Mouse (Mus musculus) MEL (cell line): ENCODE measurements around the gene Prpf19. TPM values are rescaled to one million over a fixed set of nuclear protein-coding genes. Genes with fewer than 3 reads are reported as not detected.
A peak's percentile ranks its signal among the peaks of the same experiment; 100 is the strongest.

ENCODE experiments used
- DNase-seq: peaks from one replicate; pipeline ENCODE4 v3.0.0; 2011; ENCODE audit warnings: low read depth, low spot score
- H3K27ac ChIP-seq: 2 replicates; pipeline ENCODE4 v1.5.1; 2012; ENCODE audit warnings: low read depth, mild to moderate bottlenecking, control low read depth, low read length, moderate library complexity; ENCODE audit not compliant: control insufficient read depth
- H3K27me3 ChIP-seq, 2 experiments: fragments of 150-350 bp in 1 of 2; sonication (generic) in 1 of 2; 2 replicates each; pipeline ENCODE4 v1.6.1; 2012; ENCODE audit warnings: low read length in 2 of 2, mild to moderate bottlenecking in 2 of 2, improper control_type of control experiment in 1 of 2, moderate library complexity in 1 of 2; ENCODE audit not compliant: insufficient read depth in 2 of 2, control insufficient read depth in 1 of 2
- H3K36me3 ChIP-seq, 2 experiments: 2 replicates each; pipeline ENCODE4 v1.6.1; 2012 to 2014; ENCODE audit warnings: low read length in 2 of 2, improper control_type of control experiment in 1 of 2, inconsistent platforms in 1 of 2, mild to moderate bottlenecking in 1 of 2; ENCODE audit not compliant: insufficient read depth in 2 of 2, control insufficient read depth in 1 of 2
- H3K4me1 ChIP-seq, 2 experiments: fragments of 150-350 bp in 1 of 2; sonication (generic) in 1 of 2; 2 replicates each; pipeline ENCODE4 v1.6.1; 2012; ENCODE audit warnings: low read length in 2 of 2, improper control_type of control experiment in 1 of 2, mild to moderate bottlenecking in 1 of 2; ENCODE audit not compliant: insufficient read depth in 2 of 2, control insufficient read depth in 1 of 2
- H3K4me3 ChIP-seq, 2 experiments: fragments of 150-350 bp in 1 of 2; sonication (generic) in 1 of 2; 2 replicates each; pipeline ENCODE4 v1.5.1; 2012; ENCODE audit warnings: low read depth in 2 of 2, low read length in 2 of 2, mild to moderate bottlenecking in 2 of 2, moderate library complexity in 2 of 2, control low read depth in 1 of 2, improper control_type of control experiment in 1 of 2; ENCODE audit not compliant: control insufficient read depth in 1 of 2, insufficient read depth in 1 of 2
- H3K79me2 ChIP-seq: 2 replicates; pipeline ENCODE4 v1.6.1; 2012; ENCODE audit warnings: mild to moderate bottlenecking, low read length, moderate library complexity; ENCODE audit not compliant: control insufficient read depth, poor library complexity, insufficient read depth
- H3K9ac ChIP-seq: 2 replicates; pipeline ENCODE4 v1.6.1; 2012; ENCODE audit warnings: low read depth, mild to moderate bottlenecking, control low read depth, low read length, moderate library complexity; ENCODE audit not compliant: control insufficient read depth, poor library complexity, severe bottlenecking
- H3K9me3 ChIP-seq: fragments of 150-350 bp; sonication (generic); replicated peaks from 2 replicates; pipeline ENCODE4 v1.6.1; 2012; ENCODE audit warnings: mild to moderate bottlenecking, low read length, improper control_type of control experiment, moderate library complexity; ENCODE audit not compliant: insufficient read depth
- BHLHE40 ChIP-seq: IDR thresholded peaks from 2 replicates; pipeline ENCODE4 v1.6.1; 2012; ENCODE audit warnings: low read depth, mild to moderate bottlenecking, inconsistent platforms, low read length, improper control_type of control experiment, borderline replicate concordance
- CHD1 ChIP-seq: IDR thresholded peaks from 2 replicates; pipeline ENCODE4 v1.6.1; 2012; ENCODE audit warnings: low read depth, mild to moderate bottlenecking, inconsistent platforms, low read length, improper control_type of control experiment
- CHD2 ChIP-seq: IDR thresholded peaks from 2 replicates; pipeline ENCODE4 v1.6.1; 2011; ENCODE audit warnings: low read length, improper control_type of control experiment
- CTCF ChIP-seq, 3 experiments: IDR thresholded peaks in 2 of 3; conservative IDR thresholded peaks in 1 of 3; 2 replicates each; pipeline ENCODE4 v1.5.1; 2011 to 2012; ENCODE audit warnings: low read length in 3 of 3, low read depth in 2 of 3, mild to moderate bottlenecking in 2 of 3, improper control_type of control experiment in 1 of 3, inconsistent platforms in 1 of 3, mixed read lengths in 1 of 3, moderate library complexity in 1 of 3; ENCODE audit not compliant: control insufficient read depth in 1 of 3, insufficient read depth in 1 of 3, poor library complexity in 1 of 3, severe bottlenecking in 1 of 3
- KAT2A ChIP-seq: conservative IDR thresholded peaks from 2 replicates; pipeline ENCODE4 v1.6.1; 2012; ENCODE audit warnings: low read depth, low read length, improper control_type of control experiment, inconsistent platforms
- MAX ChIP-seq: IDR thresholded peaks from 2 replicates; pipeline ENCODE4 v1.6.1; 2011; ENCODE audit warnings: low read length, improper control_type of control experiment
- MAZ ChIP-seq: IDR thresholded peaks from 2 replicates; pipeline ENCODE4 v1.6.1; 2012; ENCODE audit warnings: low read depth, mild to moderate bottlenecking, inconsistent platforms, low read length, improper control_type of control experiment
- MYC ChIP-seq: IDR thresholded peaks from 2 replicates; pipeline ENCODE4 v1.6.1; 2011; ENCODE audit warnings: low read depth, mild to moderate bottlenecking, low read length, improper control_type of control experiment, moderate library complexity
- NELFE ChIP-seq: IDR thresholded peaks from 2 replicates; pipeline ENCODE4 v1.6.1; 2011; ENCODE audit warnings: low read depth, low read length, improper control_type of control experiment
- POLR2AphosphoS2 ChIP-seq: IDR thresholded peaks from 2 replicates; pipeline ENCODE4 v1.6.1; 2011; ENCODE audit warnings: low read length, improper control_type of control experiment
- POLR2AphosphoS5 ChIP-seq: IDR thresholded peaks from 2 replicates; pipeline ENCODE4 v1.6.1; 2012; ENCODE audit warnings: low read depth, borderline replicate concordance, mild to moderate bottlenecking, inconsistent platforms, low read length, moderate library complexity, mixed read lengths
- RAD21 ChIP-seq: IDR thresholded peaks from 2 replicates; pipeline ENCODE4 v1.6.1; 2011; ENCODE audit warnings: mild to moderate bottlenecking, low read depth, low read length, improper control_type of control experiment
- SMC3 ChIP-seq: IDR thresholded peaks from 2 replicates; pipeline ENCODE4 v1.6.1; 2011; ENCODE audit warnings: low read depth, low read length, improper control_type of control experiment
- TBP ChIP-seq: IDR thresholded peaks from 2 replicates; pipeline ENCODE4 v1.8.0; 2011; ENCODE audit warnings: low read depth, low read length, improper control_type of control experiment
- ZC3H11A ChIP-seq: IDR thresholded peaks from 2 replicates; pipeline ENCODE4 v1.6.1; 2012; ENCODE audit warnings: low read depth, mild to moderate bottlenecking, inconsistent platforms, low read length, improper control_type of control experiment
- ZNF384 ChIP-seq: IDR thresholded peaks from 2 replicates; pipeline ENCODE4 v1.6.1; 2012; ENCODE audit warnings: low read depth, mild to moderate bottlenecking, inconsistent platforms, low read length, improper control_type of control experiment
- polyA plus RNA-seq, 2 experiments: library from polyadenylated mRNA; stranded (reverse) in 1 of 2; unstranded in 1 of 2; fragments of >175 nt in 1 of 2; fragments of >200 nt in 1 of 2; gene quantifications; 2 replicates each; pipeline versions ENCODE4 v1.2.1 to v1.2.4; 2012; ENCODE audit warnings: low replicate concordance in 2 of 2, low read depth in 1 of 2; ENCODE audit not compliant: insufficient read length in 2 of 2, insufficient read depth in 1 of 2, missing spikeins in 1 of 2
- total RNA-seq: library from RNA; depleted of rRNA; stranded (reverse); fragments of 300-350 nt; gene quantifications from 2 replicates; pipeline ENCODE4 v1.2.3, GENCODE M21; 2012

Prpf19 gene
- total and polyA plus RNA-seq, 3 experiments: 128 to 363 (median 158) TPM

DNA sequence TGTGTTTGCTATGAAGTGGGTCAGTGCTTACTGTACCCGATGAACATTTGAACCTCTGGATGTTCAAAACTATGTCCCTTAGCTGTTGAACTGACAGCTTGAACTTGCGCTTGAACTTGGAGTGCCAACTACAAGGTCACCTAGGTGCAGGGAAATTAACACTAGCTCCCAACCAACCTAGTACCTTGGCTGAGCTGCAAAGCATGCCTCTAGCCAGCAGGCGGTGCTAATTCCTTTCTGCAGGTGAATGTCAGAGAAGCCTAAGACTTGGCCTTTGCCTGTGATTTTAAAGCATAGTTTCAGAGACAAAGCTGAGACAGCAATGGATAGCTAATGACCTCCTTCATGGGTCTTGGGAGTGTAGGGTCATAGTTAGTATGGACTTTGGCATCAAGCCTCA lies 12.9 kb downstream of the Prpf19 start:
- no peaks in the 10 kb centered on the region for H3K27me3 ChIP-seq
- peak; percentile 71 for DNase-seq
- no peaks in the 10 kb centered on the region for H3K79me2 ChIP-seq
- TF ChIP-seq ZNF384: no peak
- TF ChIP-seq SMC3: peak; percentile 90
- TF ChIP-seq CTCF (IDR thresholded peaks at IDR 0.05 in 2 of 3, conservative IDR thresholded peaks at IDR 0.05 in 1 of 3; ENCODE audit: control insufficient read depth in 1 of 3, insufficient read depth in 1 of 3, low read depth in 2 of 3, low read length in 3 of 3, poor library complexity in 1 of 3, severe bottlenecking in 1 of 3): peak; percentile 81 to 96 (median 89)
- 0 out of 2 replicates have a peak, but pooled peaks have one; percentile 18 for TF ChIP-seq TBP
- TF ChIP-seq ZC3H11A: peak; percentile 73
- no peak for TF ChIP-seq MAZ
- no peak for TF ChIP-seq POLR2AphosphoS2
- no peak for TF ChIP-seq MAX
- peak; percentile 82 for TF ChIP-seq RAD21
- no peak for TF ChIP-seq POLR2AphosphoS5
- 0 out of 2 replicates have a peak, but pooled peaks have one; percentile 32 for TF ChIP-seq MYC
- no peak overlapping the region for H3K9ac ChIP-seq
- no peaks in the 10 kb centered on the region for H3K9me3 ChIP-seq
- no peak overlapping the region for H3K27ac ChIP-seq
- no peak overlapping the region for H3K4me3 ChIP-seq
- H3K36me3 ChIP-seq: peaks cover 0 to 4% of the 10 kb centered on the region in 2 experiments; a peak in 1 of 4 replicates
- H3K4me1 ChIP-seq: no peaks in the 10 kb centered on the region

GRCm38 (mm10) chr19:10909087-10909721 lies 14.2 kb downstream of the Prpf19 start:
- no peaks in the 10 kb centered on the region for H3K79me2 ChIP-seq
- TF ChIP-seq NELFE (no peak), KAT2A (no peak), CHD2 (no peak), BHLHE40 (no peak), CHD1 (no peak)
- H3K9ac ChIP-seq: no peak overlapping the region
- 0 out of 4 replicates have a peak, but pooled peaks cover 0 to 2% of the 10 kb centered on the region in 2 experiments for H3K4me1 ChIP-seq
- no peaks in the 10 kb centered on the region for H3K27me3 ChIP-seq
- H3K27ac ChIP-seq: no peak overlapping the region
- no peak overlapping the region for H3K4me3 ChIP-seq
- H3K9me3 ChIP-seq: no peaks in the 10 kb centered on the region
- no peak for DNase-seq
- peaks cover 0 to 2% of the 10 kb centered on the region in 2 experiments; a peak in 1 of 4 replicates for H3K36me3 ChIP-seq
